Mouse (Mus musculus) ovary, adult 2 months (tissue): ENCODE data around the gene Rbm11. TPM values are rescaled to one million over a fixed set of nuclear protein-coding genes. Genes with fewer than 3 reads are reported as not detected.

Source experiments
- polyA plus RNA-seq: library from polyadenylated mRNA; depleted of rRNA; stranded (reverse); fragments of >200 nt; gene quantifications from 2 replicates; pipeline ENCODE4 v1.2.3, GENCODE M21; 2012; rRNA removed

Gene Rbm11
- polyA plus RNA-seq: 0.15 TPM in 1 of 2 replicates, not detected in the other

GRCm38 (mm10) chr16:75592671-75593500 is at the start of gene Rbm11:
Gene Rbm11 (plus strand): TSS chr16:75592844.

GRCm38 (mm10) chr16:75585961-75586360 is 6.7 kb upstream of the Rbm11 start, which contains the start of gene Lipi:
Gene Lipi (minus strand): TSS chr16:75586061.

Other genes with a start within 250 kb of the Rbm11 start
- not detected in 2 replicates for gene Lipi, start 6.8 kb upstream of the Rbm11 start, polyA plus RNA-seq
- gene Hspa13, start 174.3 kb downstream of the Rbm11 start, polyA plus RNA-seq: 2.7 and 4.3 TPM in 2 replicates